Mouse (Mus musculus) lung, postnatal 0 days (tissue): ENCODE data around the gene Tcp11l1. TPM values are rescaled to one million over a fixed set of nuclear protein-coding genes. Genes with fewer than 3 reads are reported as not detected.
A peak's percentile ranks its signal among the peaks of the same experiment; 100 is the strongest.

Experiments
- ATAC-seq: fragments of 200-750 bp; cut with Nextera tagmentation; 2 replicates; pipeline ENCODE4 v1.8.0; 2017; ENCODE audit warnings: moderate library complexity
- DNase-seq: peaks from one replicate; pipeline ENCODE4 v3.0.0-alpha.2; 2016; ENCODE audit warnings: low spot score
- H3K27ac ChIP-seq: fragments of 300-500 bp; sonication (generic); 2 replicates; pipeline ENCODE4 v1.5.1; 2014; ENCODE audit warnings: antibody characterized with exemption, mild to moderate bottlenecking, low read length, mixed read lengths
- H3K27me3 ChIP-seq: fragments of 300-500 bp; sonication (generic); replicated peaks from 2 replicates; pipeline ENCODE4 v1.6.1; 2014; ENCODE audit warnings: low read length, mixed read lengths; ENCODE audit not compliant: insufficient read depth
- H3K36me3 ChIP-seq: fragments of 300-500 bp; sonication (generic); 2 replicates; pipeline ENCODE4 v1.6.1; 2014; ENCODE audit warnings: low read length, mixed read lengths; ENCODE audit not compliant: insufficient read depth
- H3K4me1 ChIP-seq: fragments of 300-500 bp; sonication (generic); 2 replicates; pipeline ENCODE4 v1.6.1; 2014; ENCODE audit warnings: antibody characterized with exemption, low read depth, low read length, mixed read lengths; ENCODE audit not compliant: insufficient read depth
- H3K4me2 ChIP-seq: fragments of 300-500 bp; sonication (generic); replicated peaks from 2 replicates; pipeline ENCODE4 v1.6.1; 2014; ENCODE audit warnings: low read depth, mild to moderate bottlenecking, low read length, moderate library complexity, mixed read lengths
- H3K4me3 ChIP-seq: fragments of 300-500 bp; sonication (generic); 2 replicates; pipeline ENCODE4 v1.5.1; 2014; ENCODE audit warnings: low read depth, low read length
- H3K9ac ChIP-seq: fragments of 300-500 bp; sonication (generic); replicated peaks from 2 replicates; pipeline ENCODE4 v1.6.1; 2014; ENCODE audit warnings: low read depth, mild to moderate bottlenecking
- H3K9me3 ChIP-seq: fragments of 300-500 bp; sonication (generic); 2 replicates; pipeline ENCODE4 v1.6.1; 2016; ENCODE audit warnings: low read length, mixed read lengths
- CTCF ChIP-seq: IDR thresholded peaks from 2 replicates; pipeline ENCODE4 v1.5.1; 2016; ENCODE audit warnings: antibody characterized with exemption, mild to moderate bottlenecking
- EP300 ChIP-seq: IDR thresholded peaks from 2 replicates; pipeline ENCODE4 v1.6.1; 2016; ENCODE audit warnings: antibody characterized with exemption, mild to moderate bottlenecking, control low read depth
- WGBS: fragments of 180-500 bp; shearing (Covaris S2); extraction: QIAGEN DNeasy Blood & Tissue Kit; methylation state at CpG from one replicate; pipeline ENCODE4 v1.1.7; 2014; 5-methylcytosine and 5-hydroxymethylcytosine counted together
- polyA plus RNA-seq: library from polyadenylated mRNA; unstranded; fragments of >200 nt; fragmentation: Nextera tagmentation; extraction: Ambion mirVana; gene quantifications from 2 replicates; pipeline ENCODE4 v1.2.1, GENCODE M21; 2015

The Tcp11l1 gene
- 12.5 and 12.9 TPM in 2 replicates for polyA plus RNA-seq

DNA sequence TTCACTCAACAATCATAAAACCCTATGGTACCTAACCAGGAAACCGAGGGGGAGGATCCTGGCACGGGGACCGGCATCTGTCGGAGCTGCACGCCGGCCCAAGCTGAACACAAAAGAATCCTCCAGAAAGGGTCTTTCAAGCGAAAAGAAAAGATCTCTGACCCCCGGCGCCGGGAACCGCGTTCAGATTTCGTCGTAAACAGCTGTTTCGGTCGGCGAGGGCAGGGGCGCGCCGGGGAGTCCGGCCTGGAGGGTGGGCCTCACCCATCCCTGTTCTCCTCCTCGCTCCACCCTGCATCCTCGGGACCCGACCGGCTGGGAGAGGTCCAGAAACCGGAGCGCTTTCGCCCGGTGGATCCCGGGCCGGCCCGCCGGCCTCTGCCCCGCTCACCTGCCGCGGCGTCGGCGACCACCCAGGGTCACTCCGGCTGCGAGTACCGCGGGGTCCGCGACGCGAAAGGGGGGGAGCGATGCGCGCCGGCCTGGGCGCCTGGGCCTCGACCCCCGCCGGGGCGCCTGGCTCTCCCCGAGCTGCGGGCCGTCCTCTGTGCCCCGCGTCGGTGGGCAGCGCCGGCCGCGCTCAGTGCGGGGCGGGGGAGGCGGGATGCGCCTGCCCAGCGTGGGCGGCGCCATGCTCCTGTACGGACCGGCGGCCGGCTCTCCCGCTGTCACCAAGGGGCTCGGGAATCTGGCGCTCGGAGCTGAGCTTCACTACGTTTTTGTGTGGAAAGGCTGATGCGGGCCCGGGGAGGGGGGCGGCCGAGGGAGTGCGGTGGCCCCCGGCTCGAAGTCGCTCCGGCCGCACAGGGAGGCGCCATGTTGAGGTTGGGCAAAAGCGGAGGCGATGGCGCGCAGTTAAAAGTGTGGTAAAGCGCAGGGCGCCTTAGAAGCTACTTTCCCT, at the start of gene Tcp11l1:
TSS of gene Tcp11l1 (minus strand) at position 585 of the 901 bp plus-strand sequence.
- Histone ChIP-seq H3K4me1 (no peaks in the 10 kb centered on the region), H3K9ac (peak within 1 kb of the TSS; percentile 50), H3K4me3 (peak within 1 kb of the TSS; percentile 91), H3K36me3 (no peaks in the 10 kb centered on the region), H3K9me3 (no peaks in the 10 kb centered on the region), H3K4me2 (peak within 1 kb of the TSS; percentile 81), H3K27ac (no peak within 1 kb of the TSS), H3K27me3 (no peaks in the 10 kb centered on the region)
- DNase-seq (peak; percentile 59), ATAC-seq (peak; percentile 93)
- no peak for TF ChIP-seq CTCF
- no peak for TF ChIP-seq EP300
- under 1% methylated on average over 76 of the region's 99 CpGs for WGBS

GRCm38 (mm10) chr2:104750611-104751010, 38.6 kb upstream of the Tcp11l1 start:
- WGBS: 48% methylated on average over 3 of the region's 3 CpGs
- H3K4me2 ChIP-seq: no peak overlapping the region
- no peak overlapping the region for H3K9ac ChIP-seq
- no peaks in the 10 kb centered on the region for H3K36me3 ChIP-seq
- peak; percentile 52 for DNase-seq
- H3K9me3 ChIP-seq: no peaks in the 10 kb centered on the region
- TF ChIP-seq CTCF (peak; percentile 68), EP300 (no peak)
- H3K27me3 ChIP-seq: no peaks in the 10 kb centered on the region
- no peak overlapping the region for H3K4me3 ChIP-seq
- H3K4me1 ChIP-seq: no peaks in the 10 kb centered on the region
- H3K27ac ChIP-seq: no peak overlapping the region
- peak; percentile 62 for ATAC-seq

DNA sequence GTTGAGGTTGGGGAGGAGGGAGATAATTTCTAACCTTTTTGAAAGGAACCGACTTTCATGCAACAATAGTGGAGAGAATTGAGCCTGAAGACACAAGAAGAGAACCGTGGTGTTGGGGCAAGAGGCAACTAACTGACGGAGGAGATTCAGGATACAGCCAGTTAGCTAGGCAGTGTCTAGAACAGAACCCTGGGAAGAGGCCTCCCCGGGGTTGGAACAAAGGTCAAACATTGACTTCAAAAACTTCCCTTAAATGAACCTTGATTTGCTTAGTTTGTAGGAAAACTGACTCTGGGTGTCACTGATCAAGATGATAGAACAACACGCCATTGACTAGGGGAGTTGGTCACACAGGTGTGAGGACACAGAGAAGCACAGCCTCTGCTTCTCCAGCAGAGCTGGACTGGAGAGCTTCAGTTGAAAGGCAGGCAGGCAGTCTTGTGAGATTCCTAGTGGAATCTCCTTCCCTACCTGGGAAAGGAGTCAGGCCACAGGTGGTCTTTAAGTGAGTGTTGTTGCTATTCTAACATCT, 36.7 kb upstream of the Tcp11l1 start:
- no peaks in the 10 kb centered on the region for H3K9me3 ChIP-seq
- H3K9ac ChIP-seq: no peak overlapping the region
- H3K36me3 ChIP-seq: no peaks in the 10 kb centered on the region
- no peaks in the 10 kb centered on the region for H3K27me3 ChIP-seq
- H3K4me2 ChIP-seq: no peak overlapping the region
- H3K4me3 ChIP-seq: no peak overlapping the region
- WGBS: 68% methylated on average over 5 of the region's 5 CpGs
- no peaks in the 10 kb centered on the region for H3K4me1 ChIP-seq
- no peak for DNase-seq
- H3K27ac ChIP-seq: no peak overlapping the region
- TF ChIP-seq EP300: no peak
- no peak for ATAC-seq

- H3K36me3 ChIP-seq: no peaks in the 10 kb centered on the region
- no peak overlapping the region for H3K4me2 ChIP-seq
- no peak for DNase-seq
- no peak overlapping the region for H3K4me3 ChIP-seq
- no peak for ATAC-seq
- H3K27ac ChIP-seq: no peak overlapping the region
- TF ChIP-seq EP300: no peak
- no peak for TF ChIP-seq CTCF
- H3K27me3 ChIP-seq: no peaks in the 10 kb centered on the region
- 57% methylated on average over 8 of the region's 8 CpGs for WGBS
- H3K9me3 ChIP-seq: no peaks in the 10 kb centered on the region
- no peaks in the 10 kb centered on the region for H3K4me1 ChIP-seq
- no peak overlapping the region for H3K9ac ChIP-seq
Measured at GRCm38 (mm10) chr2:104746251-104746650, 34.3 kb upstream of the Tcp11l1 start.

DNA sequence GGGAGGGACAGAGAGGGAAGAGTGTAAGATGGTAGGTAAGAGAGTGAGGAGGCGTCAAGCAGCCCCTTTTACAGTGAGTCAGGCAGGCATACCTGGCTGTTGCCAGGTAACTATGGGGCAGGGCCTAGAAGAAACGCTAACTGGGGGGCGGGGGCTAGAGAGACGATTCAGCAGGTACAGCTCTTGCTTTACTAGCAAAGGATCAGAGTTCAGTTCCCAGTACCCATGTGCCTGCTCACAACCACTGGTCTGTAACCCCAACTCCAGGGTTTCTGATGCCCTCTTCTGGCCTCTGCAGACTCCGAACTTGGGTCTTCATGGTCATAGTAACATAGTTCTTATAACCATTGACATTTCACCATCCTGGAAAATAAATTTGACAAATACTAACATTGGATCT, 32.0 kb upstream of the Tcp11l1 start:
- no peaks in the 10 kb centered on the region for H3K9me3 ChIP-seq
- no peak for ATAC-seq
- WGBS: 51% methylated on average over 5 of the region's 5 CpGs

DNA sequence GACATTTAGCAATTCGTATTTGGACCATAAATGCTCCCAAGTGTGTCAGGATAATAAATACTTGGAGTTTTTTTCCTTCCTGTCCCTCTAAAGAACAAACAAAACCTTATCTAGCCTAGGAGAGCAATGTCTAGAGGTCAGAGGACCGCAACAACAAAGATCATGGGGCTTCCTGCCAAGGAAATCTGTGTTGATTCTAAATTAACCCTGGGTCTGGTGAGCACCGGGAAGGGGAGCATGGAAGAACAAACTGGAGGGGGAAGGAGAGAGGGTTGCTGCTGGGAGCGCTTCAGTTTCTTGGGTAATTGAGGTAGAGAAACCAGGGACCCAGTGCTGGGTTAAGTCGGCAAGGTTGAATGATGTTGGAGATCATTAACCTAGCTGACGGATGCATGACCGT, 31.2 kb upstream of the Tcp11l1 start:
- no peak overlapping the region for H3K9ac ChIP-seq
- no peak for DNase-seq
- no peak overlapping the region for H3K27ac ChIP-seq

More for the DNA sequence above, 32.0 kb upstream of the Tcp11l1 start:
- no peak overlapping the region for H3K9ac ChIP-seq
- no peak overlapping the region for H3K27ac ChIP-seq
- no peak overlapping the region for H3K4me2 ChIP-seq
- H3K36me3 ChIP-seq: no peaks in the 10 kb centered on the region
- no peak for DNase-seq
- no peaks in the 10 kb centered on the region for H3K27me3 ChIP-seq
- H3K4me1 ChIP-seq: no peaks in the 10 kb centered on the region
- TF ChIP-seq CTCF (no peak), EP300 (no peak)
- H3K4me3 ChIP-seq: no peak overlapping the region

More for the DNA sequence above, 31.2 kb upstream of the Tcp11l1 start:
- H3K27me3 ChIP-seq: no peaks in the 10 kb centered on the region
- no peak for TF ChIP-seq CTCF
- no peak for TF ChIP-seq EP300
- WGBS: 11% methylated on average over 7 of the region's 7 CpGs
- H3K4me3 ChIP-seq: peak overlapping the region; percentile 60
- peak; percentile 32; the same call in 1 of the 2 replicates for ATAC-seq
- no peaks in the 10 kb centered on the region for H3K9me3 ChIP-seq
- peak overlapping the region; percentile 99 for H3K4me2 ChIP-seq
- H3K4me1 ChIP-seq: no peaks in the 10 kb centered on the region
- H3K36me3 ChIP-seq: no peaks in the 10 kb centered on the region
